Mouse (Mus musculus): ENCODE results near the gene Usp20. TPM values are rescaled to one million over a fixed set of nuclear protein-coding genes. Genes with fewer than 3 reads are reported as not detected.

Usp20 gene
- polyA plus RNA-seq, 1 experiment from 2014 or later: 35.8 TPM

- no peak overlapping the region for H3K4me3 ChIP-seq (replicated peaks; ENCODE audit: low read depth, low read length)
- DNase-seq: no peak
- no peak overlapping the region for H3K9ac ChIP-seq (replicated peaks; ENCODE audit: low read length)
- H3K36me3 ChIP-seq (ENCODE audit: control insufficient read depth, insufficient read depth, low read length): peaks cover 86% of the 10 kb centered on the region
- H3K9me3 ChIP-seq (ENCODE audit: control insufficient read depth, low read length): no peaks in the 10 kb centered on the region
- no peaks in the 10 kb centered on the region for H3K4me1 ChIP-seq (ENCODE audit: control insufficient read depth, insufficient read depth, low read length)
- no peaks in the 10 kb centered on the region for H3K27me3 ChIP-seq (ENCODE audit: control insufficient read depth, insufficient read depth, low read length)
- no peak for ATAC-seq (ENCODE audit: low FRiP score, low TSS enrichment)
- H3K27ac ChIP-seq (replicated peaks; ENCODE audit: low read depth, low read length): no peak overlapping the region
- 74% methylated on average over 2 of the region's 2 CpGs for WGBS
- no peak overlapping the region for H3K4me2 ChIP-seq (ENCODE audit: low read length)
These were observed 23.4 kb downstream of the Usp20 start for GRCm38 (mm10) chr2:31005453-31005852.

DNA sequence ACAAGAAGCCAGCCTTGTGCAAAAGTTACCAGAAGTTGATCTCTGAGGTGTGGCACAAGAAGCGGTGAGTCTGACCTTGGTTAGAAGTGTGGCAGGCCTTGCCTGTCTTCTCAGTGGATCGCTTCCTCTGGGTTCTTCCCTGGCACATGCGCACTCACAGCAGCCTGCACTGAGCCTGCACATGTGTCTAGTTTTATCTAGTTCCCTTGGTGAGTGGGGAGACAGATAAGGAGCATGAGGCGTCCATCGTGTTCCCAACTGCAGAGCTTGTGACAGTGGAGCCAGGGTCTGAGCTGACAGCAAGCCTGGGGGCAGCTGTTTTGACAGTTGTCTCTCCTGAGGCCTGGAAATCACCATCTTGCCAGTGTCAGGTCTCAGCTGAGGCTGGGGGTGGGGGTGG is 24.4 kb downstream of the Usp20 start:
- Histone ChIP-seq H3K36me3 (ENCODE audit: control insufficient read depth, insufficient read depth, low read length) (peaks cover 91% of the 10 kb centered on the region), H3K9me3 (ENCODE audit: control insufficient read depth, low read length) (no peaks in the 10 kb centered on the region), H3K4me1 (ENCODE audit: control insufficient read depth, insufficient read depth, low read length) (no peaks in the 10 kb centered on the region), H3K9ac (replicated peaks; ENCODE audit: low read length) (no peak overlapping the region), H3K27ac (replicated peaks; ENCODE audit: low read depth, low read length) (no peak overlapping the region), H3K4me3 (replicated peaks; ENCODE audit: low read depth, low read length) (no peak overlapping the region), H3K4me2 (ENCODE audit: low read length) (no peak overlapping the region), H3K27me3 (ENCODE audit: control insufficient read depth, insufficient read depth, low read length) (no peaks in the 10 kb centered on the region)
- DNase-seq: no peak
- WGBS: 93% methylated on average over 5 of the region's 5 CpGs
- no peak for ATAC-seq (ENCODE audit: low FRiP score, low TSS enrichment)

DNA sequence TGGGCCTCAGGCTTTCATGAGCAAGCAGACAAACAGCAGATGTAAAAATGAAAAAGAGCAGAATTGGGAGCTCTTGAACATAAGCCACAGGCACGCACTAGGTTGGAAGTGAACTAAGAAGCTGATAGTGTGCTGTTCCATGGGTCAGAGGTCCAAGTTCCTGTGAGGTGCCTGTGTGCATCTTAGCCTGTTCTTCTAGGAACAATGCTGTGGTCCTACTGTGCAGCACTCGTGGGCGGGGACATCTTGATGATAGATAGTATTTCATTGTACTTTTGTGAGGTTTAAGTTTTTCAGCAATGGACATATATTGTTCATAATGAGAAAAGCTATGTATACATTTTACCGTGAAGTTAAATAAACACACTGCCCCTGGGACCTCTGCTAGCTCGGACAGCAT is 25.1 kb downstream of the Usp20 start:
- Histone ChIP-seq H3K36me3 (ENCODE audit: control insufficient read depth, insufficient read depth, low read length) (peaks cover 91% of the 10 kb centered on the region), H3K9ac (replicated peaks; ENCODE audit: low read length) (no peak overlapping the region), H3K4me3 (replicated peaks; ENCODE audit: low read depth, low read length) (no peak overlapping the region), H3K9me3 (ENCODE audit: control insufficient read depth, low read length) (no peaks in the 10 kb centered on the region), H3K27me3 (ENCODE audit: control insufficient read depth, insufficient read depth, low read length) (no peaks in the 10 kb centered on the region), H3K4me1 (ENCODE audit: control insufficient read depth, insufficient read depth, low read length) (no peaks in the 10 kb centered on the region), H3K4me2 (ENCODE audit: low read length) (no peak overlapping the region), H3K27ac (replicated peaks; ENCODE audit: low read depth, low read length) (no peak overlapping the region)
- ATAC-seq (ENCODE audit: low FRiP score, low TSS enrichment) (no peak), DNase-seq (no peak)
- WGBS: 94% methylated on average over 5 of the region's 5 CpGs

GRCm38 (mm10) chr2:31013371-31014120 is 31.5 kb downstream of the Usp20 start:
- Histone ChIP-seq H3K27me3 (ENCODE audit: control insufficient read depth, insufficient read depth, low read length) (no peaks in the 10 kb centered on the region), H3K9ac (replicated peaks; ENCODE audit: low read length) (no peak overlapping the region), H3K4me1 (ENCODE audit: control insufficient read depth, insufficient read depth, low read length) (no peaks in the 10 kb centered on the region), H3K4me2 (ENCODE audit: low read length) (no peak overlapping the region), H3K36me3 (ENCODE audit: control insufficient read depth, insufficient read depth, low read length) (peaks cover 68% of the 10 kb centered on the region), H3K27ac (replicated peaks; ENCODE audit: low read depth, low read length) (no peak overlapping the region), H3K9me3 (ENCODE audit: control insufficient read depth, low read length) (no peaks in the 10 kb centered on the region), H3K4me3 (replicated peaks; ENCODE audit: low read depth, low read length) (no peak overlapping the region)
- no peak for DNase-seq
- no peak for ATAC-seq (ENCODE audit: low FRiP score, low TSS enrichment)
- WGBS: 76% methylated on average over 14 of the region's 14 CpGs

DNA sequence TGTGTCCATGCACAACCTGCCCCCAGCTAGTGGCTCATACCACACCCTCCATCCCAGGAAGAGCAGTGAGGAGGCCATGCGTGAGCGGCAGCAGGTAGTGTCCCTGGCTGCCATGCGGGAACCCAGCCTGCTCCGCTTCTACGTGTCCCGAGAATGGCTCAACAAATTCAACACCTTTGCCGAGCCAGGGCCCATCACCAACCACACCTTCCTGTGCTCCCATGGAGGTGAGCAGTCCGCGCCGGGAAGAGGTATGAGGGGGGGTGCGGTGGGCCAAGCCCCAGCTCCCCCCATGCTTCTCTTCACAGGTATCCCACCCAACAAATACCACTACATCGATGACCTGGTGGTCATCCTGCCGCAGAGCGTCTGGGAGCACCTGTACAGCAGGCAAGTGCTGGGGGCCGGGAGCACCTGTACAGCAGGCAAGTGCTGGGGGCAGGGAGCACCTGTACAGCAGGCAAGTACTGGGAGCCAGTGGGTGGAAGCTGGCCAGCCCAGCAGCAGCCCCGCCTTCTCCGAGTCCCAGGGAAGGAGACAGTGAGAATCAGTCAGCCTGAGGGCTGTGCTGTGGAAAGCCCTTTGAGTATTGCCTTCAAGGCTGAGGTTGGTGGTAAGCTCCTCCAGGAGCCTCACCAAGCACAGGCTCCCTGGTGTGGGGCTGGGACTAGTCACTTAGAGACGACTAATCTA is 35.7 kb downstream of the Usp20 start:
- no peaks in the 10 kb centered on the region for H3K4me1 ChIP-seq (ENCODE audit: control insufficient read depth, insufficient read depth, low read length)
- H3K27ac ChIP-seq (replicated peaks; ENCODE audit: low read depth, low read length): no peak overlapping the region
- H3K27me3 ChIP-seq (ENCODE audit: control insufficient read depth, insufficient read depth, low read length): no peaks in the 10 kb centered on the region
- ATAC-seq (ENCODE audit: low FRiP score, low TSS enrichment): no peak
- no peaks in the 10 kb centered on the region for H3K9me3 ChIP-seq (ENCODE audit: control insufficient read depth, low read length)
- peaks cover 69% of the 10 kb centered on the region for H3K36me3 ChIP-seq (ENCODE audit: control insufficient read depth, insufficient read depth, low read length)
- no peak overlapping the region for H3K4me2 ChIP-seq (ENCODE audit: low read length)
- no peak overlapping the region for H3K4me3 ChIP-seq (replicated peaks; ENCODE audit: low read depth, low read length)
- 92% methylated on average over 18 of the region's 18 CpGs for WGBS
- no peak overlapping the region for H3K9ac ChIP-seq (replicated peaks; ENCODE audit: low read length)
- no peak for DNase-seq

DNA sequence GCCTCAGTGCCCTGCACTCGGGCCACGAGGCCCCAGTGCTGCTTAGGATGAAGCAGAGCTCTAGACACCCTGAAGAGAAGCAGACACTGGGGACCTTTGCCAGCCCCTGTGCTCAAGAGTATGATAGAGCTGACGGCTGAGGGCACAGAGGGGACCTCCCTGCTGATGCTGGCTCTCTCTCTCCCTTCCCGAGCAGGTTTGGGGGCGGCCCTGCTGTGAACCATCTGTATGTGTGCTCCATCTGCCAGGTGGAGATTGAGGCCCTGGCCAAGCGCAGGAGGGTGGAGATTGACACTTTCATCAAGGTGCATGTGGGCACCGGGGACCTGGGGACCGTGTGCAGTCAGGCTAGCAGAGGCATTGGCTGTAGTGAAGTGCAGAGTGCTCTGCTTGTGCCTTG is 36.4 kb downstream of the Usp20 start:
- H3K27me3 ChIP-seq (ENCODE audit: control insufficient read depth, insufficient read depth, low read length): no peaks in the 10 kb centered on the region
- no peak overlapping the region for H3K9ac ChIP-seq (replicated peaks; ENCODE audit: low read length)
- DNase-seq: no peak
- H3K4me3 ChIP-seq (replicated peaks; ENCODE audit: low read depth, low read length): no peak overlapping the region
- WGBS: 89% methylated on average over 8 of the region's 8 CpGs
- no peak overlapping the region for H3K4me2 ChIP-seq (ENCODE audit: low read length)
- H3K36me3 ChIP-seq (ENCODE audit: control insufficient read depth, insufficient read depth, low read length): peaks cover 69% of the 10 kb centered on the region
- no peak for ATAC-seq (ENCODE audit: low FRiP score, low TSS enrichment)
- no peaks in the 10 kb centered on the region for H3K4me1 ChIP-seq (ENCODE audit: control insufficient read depth, insufficient read depth, low read length)
- H3K27ac ChIP-seq (replicated peaks; ENCODE audit: low read depth, low read length): no peak overlapping the region
- H3K9me3 ChIP-seq (ENCODE audit: control insufficient read depth, low read length): no peaks in the 10 kb centered on the region

GRCm38 (mm10) chr2:31019011-31019410 is 36.9 kb downstream of the Usp20 start:
- H3K4me3 ChIP-seq (replicated peaks; ENCODE audit: low read depth, low read length): no peak overlapping the region
- ATAC-seq (ENCODE audit: low FRiP score, low TSS enrichment): no peak
- 92% methylated on average over 8 of the region's 8 CpGs for WGBS
- H3K27me3 ChIP-seq (ENCODE audit: control insufficient read depth, insufficient read depth, low read length): no peaks in the 10 kb centered on the region
- H3K4me2 ChIP-seq (ENCODE audit: low read length): no peak overlapping the region
- H3K9me3 ChIP-seq (ENCODE audit: control insufficient read depth, low read length): no peaks in the 10 kb centered on the region
- no peak overlapping the region for H3K27ac ChIP-seq (replicated peaks; ENCODE audit: low read depth, low read length)
- H3K36me3 ChIP-seq (ENCODE audit: control insufficient read depth, insufficient read depth, low read length): peaks cover 69% of the 10 kb centered on the region
- H3K4me1 ChIP-seq (ENCODE audit: control insufficient read depth, insufficient read depth, low read length): no peaks in the 10 kb centered on the region
- DNase-seq: no peak
- H3K9ac ChIP-seq (replicated peaks; ENCODE audit: low read length): no peak overlapping the region

DNA sequence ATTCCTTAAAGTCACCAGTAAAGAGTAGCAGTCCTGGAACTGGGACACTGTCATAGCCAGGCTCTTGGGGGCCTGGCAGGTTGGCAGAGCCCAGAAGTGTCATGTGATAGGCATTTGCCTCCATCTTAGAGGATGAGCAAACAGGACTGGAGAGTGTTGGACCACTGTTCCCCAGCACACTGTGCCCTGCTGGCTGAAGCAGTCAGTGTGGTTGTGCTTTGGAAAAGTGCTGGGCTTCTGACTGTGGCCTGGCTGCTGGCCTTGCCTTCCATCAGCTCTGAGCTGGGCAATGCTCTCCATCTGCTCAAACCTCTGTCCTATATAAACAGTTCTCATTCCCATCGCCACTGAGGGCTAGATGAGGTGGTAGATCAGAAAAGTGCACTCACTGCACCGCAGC is 38.1 kb downstream of the Usp20 start:
- Histone ChIP-seq H3K9ac (replicated peaks; ENCODE audit: low read length) (no peak overlapping the region), H3K4me3 (replicated peaks; ENCODE audit: low read depth, low read length) (no peak overlapping the region), H3K27me3 (ENCODE audit: control insufficient read depth, insufficient read depth, low read length) (no peaks in the 10 kb centered on the region), H3K27ac (replicated peaks; ENCODE audit: low read depth, low read length) (no peak overlapping the region), H3K9me3 (ENCODE audit: control insufficient read depth, low read length) (no peaks in the 10 kb centered on the region), H3K36me3 (ENCODE audit: control insufficient read depth, insufficient read depth, low read length) (peaks cover 69% of the 10 kb centered on the region), H3K4me2 (ENCODE audit: low read length) (no peak overlapping the region), H3K4me1 (ENCODE audit: control insufficient read depth, insufficient read depth, low read length) (no peaks in the 10 kb centered on the region)
- WGBS: 92% methylated on average over 2 of the region's 2 CpGs
- no peak for DNase-seq
- no peak for ATAC-seq (ENCODE audit: low FRiP score, low TSS enrichment)

DNA sequence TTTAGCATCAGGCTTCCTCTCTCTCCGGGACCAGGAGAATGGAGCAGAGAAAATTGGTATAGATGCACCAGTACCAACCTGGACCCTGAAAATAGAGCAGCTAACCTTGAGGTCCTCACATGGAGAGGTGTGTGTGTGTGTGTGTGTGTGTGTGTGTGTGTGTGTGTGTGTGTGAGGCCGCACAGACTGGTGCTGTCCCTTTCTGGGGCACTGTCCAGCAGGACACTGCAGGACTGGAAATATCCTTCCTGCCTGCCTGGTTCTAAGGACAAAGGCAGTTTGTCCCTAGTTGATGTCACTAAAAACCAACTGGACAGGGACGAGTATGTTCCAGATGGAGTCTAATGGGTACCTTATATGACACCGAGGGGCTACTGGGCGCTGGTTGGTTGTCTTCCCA is 41.9 kb downstream of the Usp20 start:
- Histone ChIP-seq H3K4me3 (replicated peaks; ENCODE audit: low read depth, low read length) (no peak overlapping the region), H3K9me3 (ENCODE audit: control insufficient read depth, low read length) (no peaks in the 10 kb centered on the region), H3K9ac (replicated peaks; ENCODE audit: low read length) (no peak overlapping the region), H3K27ac (replicated peaks; ENCODE audit: low read depth, low read length) (no peak overlapping the region), H3K27me3 (ENCODE audit: control insufficient read depth, insufficient read depth, low read length) (no peaks in the 10 kb centered on the region), H3K36me3 (ENCODE audit: control insufficient read depth, insufficient read depth, low read length) (peaks cover 54% of the 10 kb centered on the region), H3K4me2 (ENCODE audit: low read length) (no peak overlapping the region), H3K4me1 (ENCODE audit: control insufficient read depth, insufficient read depth, low read length) (no peaks in the 10 kb centered on the region)
- 80% methylated on average over 5 of the region's 5 CpGs for WGBS
- no peak for DNase-seq
- ATAC-seq (ENCODE audit: low FRiP score, low TSS enrichment): no peak

All from midbrain, embryonic 14.5 days (tissue).